ENCODE assay signal across 13 mouse cellular contexts in genomic region chr4:118589733-118590130, GRCm38 (mm10). TPM values are rescaled to one million over a fixed set of nuclear protein-coding genes. Genes with fewer than 3 reads are reported as not detected.
DNase-seq lines count a peak whose midpoint lies in the region; ATAC-seq lines count a peak whose summit lies in the region.
"Had no signal": no experiment of that assay in that cellular context is flagged by ENCODE, and none has a peak within 500 bp of the region (broad histone marks: within the 10 kb centered on the region; RNA-seq: fewer than 3 reads in every experiment).

No protein-coding gene starts in this region.

- ATAC-seq in limb, embryonic 11.5 days (ENCODE audit: insufficient number of reproducible peaks, low FRiP score, low TSS enrichment, low read depth): no peak
- ATAC-seq in limb, embryonic 13.5 days (ENCODE audit: low FRiP score, low read depth): no peak
- ATAC-seq in neural tube, embryonic 15.5 days (ENCODE audit: low FRiP score): peak; percentile 25; the same call in 1 of the 2 replicates
- ATAC-seq: CD4-positive, CD25-positive, alpha-beta regulatory T cell, adult 4 months had no signal

- no peaks in the 10 kb centered on the region for H3K27me3 ChIP-seq in limb, embryonic 11.5 days (ENCODE audit: control insufficient read depth, insufficient read depth, low read length)
- no peaks in the 10 kb centered on the region for H3K27me3 ChIP-seq in limb, embryonic 10.5 days (ENCODE audit: low read depth, poor library complexity, severe bottlenecking)
- H3K27me3 ChIP-seq in limb, embryonic 13.5 days: no peaks in the 10 kb centered on the region
- no peaks in the 10 kb centered on the region for H3K27me3 ChIP-seq in neural tube, embryonic 15.5 days (replicated peaks)
- H3K27me3 ChIP-seq: liver, embryonic 15.5 days had no signal

- H3K27ac ChIP-seq in limb, embryonic 11.5 days (replicated peaks; ENCODE audit: low read depth, low read length): no peak overlapping the region
- no peak overlapping the region for H3K27ac ChIP-seq in limb, embryonic 10.5 days
- H3K27ac ChIP-seq in limb, embryonic 13.5 days: no peak overlapping the region
- H3K27ac ChIP-seq in neural tube, embryonic 15.5 days (replicated peaks): peak overlapping the region; percentile 51
- H3K27ac ChIP-seq: liver, embryonic 15.5 days had no signal

- no peaks in the 10 kb centered on the region for H3K9me3 ChIP-seq in limb, embryonic 11.5 days (ENCODE audit: control insufficient read depth, low read length)
- H3K9me3 ChIP-seq in limb, embryonic 10.5 days (replicated peaks): no peaks in the 10 kb centered on the region
- no peaks in the 10 kb centered on the region for H3K9me3 ChIP-seq in limb, embryonic 13.5 days
- H3K9me3 ChIP-seq in neural tube, embryonic 15.5 days (replicated peaks): no peaks in the 10 kb centered on the region
- H3K9me3 ChIP-seq: liver, embryonic 15.5 days had no signal

- intact Hi-C loops in left cerebral cortex, postnatal 4 days (cut with DNase I): no loop called here

- H3K4me2 ChIP-seq in limb, embryonic 11.5 days (ENCODE audit: low read depth, severe bottlenecking): no peak overlapping the region
- 0 out of 2 replicates have a peak overlapping the region, but pooled peaks have one; percentile 9 for H3K4me2 ChIP-seq in limb, embryonic 13.5 days (replicated peaks)
- H3K4me2 ChIP-seq in neural tube, embryonic 15.5 days: peak overlapping the region; percentile 25
- H3K4me2 ChIP-seq: liver, embryonic 15.5 days had no signal

- no peaks in the 10 kb centered on the region for H3K4me1 ChIP-seq in limb, embryonic 11.5 days (ENCODE audit: control insufficient read depth, insufficient read depth, low read length)
- peaks cover 17% of the 10 kb centered on the region for H3K4me1 ChIP-seq in limb, embryonic 10.5 days
- H3K4me1 ChIP-seq in limb, embryonic 13.5 days: peaks cover 18% of the 10 kb centered on the region
- H3K4me1 ChIP-seq in neural tube, embryonic 15.5 days: peaks cover 17% of the 10 kb centered on the region; the same call in 1 of the 2 replicates
- H3K4me1 ChIP-seq: liver, embryonic 15.5 days had no signal

- peak; percentile 30 for DNase-seq in limb, embryonic 11.5 days (ENCODE audit: low spot score)
- no peak for DNase-seq in limb, embryonic 10.5 days (ENCODE audit: low spot score)
- DNase-seq in embryo, embryonic 9.5 days (ENCODE audit: extremely low spot score): peak; percentile 14
- DNase-seq in left cerebral cortex, postnatal 4 days: no peak
- DNase-seq in left cerebral cortex, adult 9 months (ENCODE audit: low spot score in 2 of 2): no peak
- DNase-seq: cerebellum, postnatal 25 days; kidney, postnatal 14 days had no signal

- 8% methylated on average over 7 of the region's 7 CpGs for WGBS in limb, embryonic 11.5 days
- 9% methylated on average over 7 of the region's 7 CpGs for WGBS in limb, embryonic 10.5 days
- 11% methylated on average over 7 of the region's 7 CpGs for WGBS in limb, embryonic 13.5 days
- WGBS in neural tube, embryonic 15.5 days: 5% methylated on average over 7 of the region's 7 CpGs

- H3K9ac ChIP-seq in limb, embryonic 11.5 days (ENCODE audit: low read length): no peak overlapping the region
- H3K9ac ChIP-seq in limb, embryonic 13.5 days: no peak overlapping the region
- 0 out of 2 replicates have a peak overlapping the region, but pooled peaks have one; percentile 17 for H3K9ac ChIP-seq in neural tube, embryonic 15.5 days (replicated peaks)
- H3K9ac ChIP-seq: liver, embryonic 15.5 days had no signal

- H3K4me3 ChIP-seq in limb, embryonic 11.5 days (ENCODE audit: low read depth, low read length): no peak overlapping the region
- no peak overlapping the region for H3K4me3 ChIP-seq in limb, embryonic 10.5 days
- no peak overlapping the region for H3K4me3 ChIP-seq in limb, embryonic 13.5 days
- H3K4me3 ChIP-seq in neural tube, embryonic 15.5 days (replicated peaks): no peak overlapping the region
- H3K4me3 ChIP-seq: liver, embryonic 15.5 days had no signal

- H3K36me3 ChIP-seq in limb, embryonic 11.5 days (ENCODE audit: control insufficient read depth, insufficient read depth, low read length): no peaks in the 10 kb centered on the region
- H3K36me3 ChIP-seq in limb, embryonic 10.5 days: no peaks in the 10 kb centered on the region
- H3K36me3 ChIP-seq in limb, embryonic 13.5 days: no peaks in the 10 kb centered on the region
- H3K36me3 ChIP-seq in neural tube, embryonic 15.5 days: no peaks in the 10 kb centered on the region
- H3K36me3 ChIP-seq: liver, embryonic 15.5 days had no signal

RNA-seq across cellular contexts. Expression of gene Cfap57, which starts 30.8 kb away (rescaled TPM):
- 0.40 and 0.45 TPM in 2 replicates for polyA plus RNA-seq in limb, embryonic 11.5 days (2014; fragmentation: Nextera tagmentation; extraction: Ambion mirVana)
- polyA plus RNA-seq in limb, embryonic 10.5 days (2016; fragmentation: Nextera tagmentation; extraction: Ambion mirVana): 0.36 and 0.64 TPM in 2 replicates
- 0.13 and 0.31 TPM in 2 replicates for polyA plus RNA-seq in limb, embryonic 13.5 days (2015; fragmentation: Nextera tagmentation; extraction: Ambion mirVana)
- polyA plus RNA-seq in neural tube, embryonic 15.5 days (2015; fragmentation: Nextera tagmentation; extraction: Ambion mirVana): 1.3 and 1.5 TPM in 2 replicates
- 1 to 10 TPM in 1 of 2 experiments, under 1 TPM in 1; 0.97 to 1.3 TPM for total RNA-seq in left cerebral cortex, postnatal 4 days (2021)
- polyA plus RNA-seq: CD4-positive, CD25-positive, alpha-beta regulatory T cell, adult 4 months had no signal

RNA-seq across cellular contexts. Expression of gene Ebna1bp2, which starts 30.9 kb away (rescaled TPM):
- 180 and 190 TPM in 2 replicates for polyA plus RNA-seq in limb, embryonic 11.5 days (2014; fragmentation: Nextera tagmentation; extraction: Ambion mirVana)
- 180 and 228 TPM in 2 replicates for polyA plus RNA-seq in limb, embryonic 10.5 days (2016; fragmentation: Nextera tagmentation; extraction: Ambion mirVana)
- polyA plus RNA-seq in limb, embryonic 13.5 days (2015; fragmentation: Nextera tagmentation; extraction: Ambion mirVana): 130 and 134 TPM in 2 replicates
- 84.7 and 102 TPM in 2 replicates for polyA plus RNA-seq in neural tube, embryonic 15.5 days (2015; fragmentation: Nextera tagmentation; extraction: Ambion mirVana)
- total RNA-seq in left cerebral cortex, postnatal 4 days (2021): 10 to 100 TPM; 72.4 to 76.5 TPM

RNA-seq across cellular contexts. Expression of gene Tmem125, which starts 45.9 kb away (rescaled TPM):
- 0.27 and 0.33 TPM in 2 replicates for polyA plus RNA-seq in limb, embryonic 11.5 days (2014; fragmentation: Nextera tagmentation; extraction: Ambion mirVana)
- polyA plus RNA-seq in limb, embryonic 10.5 days (2016; fragmentation: Nextera tagmentation; extraction: Ambion mirVana): 0.34 and 0.54 TPM in 2 replicates
- polyA plus RNA-seq in limb, embryonic 13.5 days (2015; fragmentation: Nextera tagmentation; extraction: Ambion mirVana): 1.8 and 2.0 TPM in 2 replicates
- 0.20 and 1.8 TPM in 2 replicates for polyA plus RNA-seq in neural tube, embryonic 15.5 days (2015; fragmentation: Nextera tagmentation; extraction: Ambion mirVana)
- 1 to 10 TPM in 1 of 2 experiments, under 1 TPM in 1; 0.34 to 1.0 TPM for total RNA-seq in left cerebral cortex, postnatal 4 days (2021)
- total RNA-seq: granulocyte monocyte progenitor cell, adult 5-6 weeks; hematopoietic stem cell, adult 5-6 weeks had no signal
- polyA plus RNA-seq: CD4-positive, CD25-positive, alpha-beta regulatory T cell, adult 4 months had no signal

Comparison
In these comparisons a context has a peak if more than half of its experiments do, and no peak if none do; other contexts are left out.
1. DNase-seq: peak in limb, embryonic 11.5 days (single experiment) and embryo, embryonic 9.5 days (single experiment); none in limb, embryonic 10.5 days (single experiment), left cerebral cortex, postnatal 4 days (single experiment) and left cerebral cortex, adult 9 months (0 of 2).